Mouse (Mus musculus) ES-E14 (cell line): ENCODE measurements around the gene Slc39a9.

Experiments used
- MAFK ChIP-seq: IDR thresholded peaks from 2 replicates; pipeline ENCODE4 v1.6.1; 2014; ENCODE audit warnings: mild to moderate bottlenecking, low read depth, low read length, inconsistent platforms; ENCODE audit not compliant: insufficient read depth
- ZC3H11A ChIP-seq: IDR thresholded peaks from 2 replicates; pipeline ENCODE4 v1.6.1; 2012; ENCODE audit warnings: low read depth, mild to moderate bottlenecking, inconsistent platforms, low read length, borderline replicate concordance
- ZNF384 ChIP-seq: IDR thresholded peaks from 2 replicates; pipeline ENCODE4 v1.6.1; 2012; ENCODE audit warnings: low read depth, low read length, inconsistent platforms

GRCm38 (mm10) chr12:80646377-80646776 lies 2.7 kb downstream of the Slc39a9 start:
- TF ChIP-seq MAFK (no peak), ZC3H11A (no peak), ZNF384 (no peak)
